Mouse (Mus musculus): Measurements from ENCODE around the gene Srcin1. TPM values are rescaled to one million over a fixed set of nuclear protein-coding genes. Genes with fewer than 3 reads are reported as not detected.

The Srcin1 gene
- polyA plus RNA-seq, 1 experiment, result not detected

DNA sequence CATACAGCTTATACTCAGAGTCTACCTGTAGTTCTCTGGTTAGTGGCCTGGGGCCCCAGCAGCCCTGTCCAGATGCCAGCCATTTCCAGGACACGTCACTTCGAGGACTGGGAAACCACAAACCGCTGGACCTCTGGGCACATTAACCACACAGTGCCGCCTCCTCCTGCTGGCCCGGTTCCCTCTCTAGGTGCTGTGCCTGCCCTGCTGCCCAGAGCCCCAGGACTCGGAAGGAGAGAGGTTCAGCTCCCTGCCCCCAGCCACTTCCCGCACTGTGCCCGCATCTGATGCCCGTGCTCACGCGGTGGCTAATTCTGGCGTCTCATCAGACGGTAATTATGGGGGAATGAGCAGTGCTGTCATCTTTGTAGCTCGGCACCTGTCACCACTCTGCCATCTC is 12.3 kb downstream of the Srcin1 start:
- Histone ChIP-seq H3K36me3 (ENCODE audit: control insufficient read depth, insufficient read depth) (no peaks in the 10 kb centered on the region), H3ac (ENCODE audit: control insufficient read depth, insufficient read length) (no peak overlapping the region), H3K27me3 (ENCODE audit: control insufficient read depth, insufficient read depth, insufficient read length) (peaks cover 89% of the 10 kb centered on the region), H3K4me3 (no peak overlapping the region), H3K79me2 (ENCODE audit: control insufficient read depth, insufficient read depth) (no peaks in the 10 kb centered on the region), H3K4me2 (ENCODE audit: low read depth) (no peak overlapping the region)
- TF ChIP-seq MAX (IDR thresholded peaks at IDR 0.05; ENCODE audit: low read depth) (no peak), MYOD1 (IDR thresholded peaks at IDR 0.05; ENCODE audit: control insufficient read depth in 1 of 3, insufficient read length in 2 of 3, low read depth in 2 of 3) (peak in 1 of 3 experiments; percentile 15)

DNA sequence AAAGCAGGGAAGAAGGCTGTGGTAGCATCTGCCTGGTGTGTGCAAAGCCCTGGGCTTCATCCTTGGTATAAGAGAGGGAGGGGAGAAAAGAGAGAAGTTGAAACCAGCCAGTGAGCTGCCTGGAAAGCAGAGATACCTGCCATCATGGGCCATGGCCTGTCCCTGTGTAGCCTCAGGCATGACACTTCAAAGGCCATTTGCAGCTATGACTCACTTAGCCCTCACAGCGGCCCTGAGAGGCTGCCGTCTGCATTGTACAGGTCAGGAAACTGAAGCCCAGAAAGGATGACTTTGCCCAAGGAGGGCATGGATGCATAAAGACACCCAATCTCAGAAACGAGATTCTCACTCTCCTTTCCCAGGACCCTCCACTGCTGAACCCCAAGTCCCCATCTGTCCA is 13.4 kb downstream of the Srcin1 start:
- Histone ChIP-seq H3K36me3 (ENCODE audit: control insufficient read depth, insufficient read depth) (no peaks in the 10 kb centered on the region), H3K27me3 (ENCODE audit: control insufficient read depth, insufficient read depth, insufficient read length) (peaks cover 93% of the 10 kb centered on the region), H3K4me3 (no peak overlapping the region), H3K4me2 (ENCODE audit: low read depth) (no peak overlapping the region), H3K79me2 (ENCODE audit: control insufficient read depth, insufficient read depth) (no peaks in the 10 kb centered on the region), H3ac (ENCODE audit: control insufficient read depth, insufficient read length) (no peak overlapping the region)
- no peak for TF ChIP-seq MYOD1 (IDR thresholded peaks at IDR 0.05; ENCODE audit: control insufficient read depth in 1 of 3, insufficient read length in 2 of 3, low read depth in 2 of 3)
- no peak for TF ChIP-seq MYOG (IDR thresholded peaks at IDR 0.05; ENCODE audit: control insufficient read depth in 1 of 3, insufficient read depth in 1 of 3, insufficient read length in 2 of 3, low read depth in 2 of 3)
- no peak for TF ChIP-seq E2F4 (IDR thresholded peaks at IDR 0.05; ENCODE audit: insufficient read depth)
- no peak for TF ChIP-seq USF1 (IDR thresholded peaks at IDR 0.05; ENCODE audit: low read depth)
- no peak for TF ChIP-seq POLR2A (IDR thresholded peaks at IDR 0.05; ENCODE audit: insufficient read length, low read depth)
- no peak for TF ChIP-seq REST (IDR thresholded peaks at IDR 0.05; ENCODE audit: insufficient read depth, insufficient read length)
- no peak for TF ChIP-seq MAX (IDR thresholded peaks at IDR 0.05; ENCODE audit: low read depth)
- TF ChIP-seq TCF3 (IDR thresholded peaks at IDR 0.05; ENCODE audit: insufficient read length, low read depth), result no peak
- no peak for TF ChIP-seq SRF (IDR thresholded peaks at IDR 0.05; ENCODE audit: control insufficient read depth, insufficient read length, low read depth)
- no peak for TF ChIP-seq TCF12 (IDR thresholded peaks at IDR 0.05; ENCODE audit: insufficient read depth, poor library complexity, severe bottlenecking)
- no peak for TF ChIP-seq CEBPB (IDR thresholded peaks at IDR 0.05; ENCODE audit: insufficient read depth, poor library complexity, severe bottlenecking)
- TF ChIP-seq POLR2AphosphoS2 (IDR thresholded peaks at IDR 0.05; ENCODE audit: insufficient read length, low read depth), result no peak

DNA sequence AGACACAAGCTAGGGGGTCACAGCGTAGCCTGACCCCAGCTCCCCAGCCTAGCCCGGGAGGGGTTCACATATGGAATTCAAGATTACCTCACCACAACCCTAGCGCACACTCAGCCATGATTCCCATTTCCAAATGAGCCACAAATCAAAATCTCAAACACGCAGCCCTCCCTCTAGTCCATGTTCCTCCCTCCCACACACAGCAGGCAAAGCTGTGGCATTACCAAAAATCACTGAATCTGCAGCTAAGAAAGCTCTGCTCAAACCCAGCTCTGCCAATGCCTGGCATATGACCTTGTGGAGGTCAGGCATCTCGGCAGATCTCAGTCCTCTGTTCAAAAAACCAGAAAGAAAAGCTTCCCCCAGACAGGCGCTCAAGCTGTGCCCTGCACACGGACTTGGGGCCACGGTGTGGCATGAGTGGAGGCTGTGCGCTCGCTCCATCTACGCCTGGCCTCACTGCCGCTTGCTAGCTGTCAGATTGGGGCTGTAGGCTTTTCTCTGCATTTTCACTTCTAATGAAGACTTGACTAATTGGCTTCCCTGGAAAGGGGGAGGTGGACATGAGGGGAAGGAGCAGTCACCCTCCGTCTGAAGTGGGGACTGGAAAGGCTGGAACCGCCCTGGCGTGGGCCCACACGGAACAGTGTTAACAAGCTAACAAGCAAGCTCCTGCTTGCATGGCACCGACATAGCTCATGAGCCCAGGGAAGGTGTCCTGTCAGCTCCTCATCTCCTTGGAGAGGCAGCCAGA is 15.6 kb downstream of the Srcin1 start:
- H3K27me3 ChIP-seq (ENCODE audit: control insufficient read depth, insufficient read depth, insufficient read length), result peaks cover 78% of the 10 kb centered on the region
- H3ac ChIP-seq (ENCODE audit: control insufficient read depth, insufficient read length), result no peak overlapping the region
- no peaks in the 10 kb centered on the region for H3K79me2 ChIP-seq (ENCODE audit: control insufficient read depth, insufficient read depth)
- no peak for TF ChIP-seq TCF12 (IDR thresholded peaks at IDR 0.05; ENCODE audit: insufficient read depth, poor library complexity, severe bottlenecking)
- TF ChIP-seq USF1 (IDR thresholded peaks at IDR 0.05; ENCODE audit: low read depth), result no peak
- TF ChIP-seq MYOG (IDR thresholded peaks at IDR 0.05; ENCODE audit: control insufficient read depth in 1 of 3, insufficient read depth in 1 of 3, insufficient read length in 2 of 3, low read depth in 2 of 3), result no peak
- TF ChIP-seq TCF3 (IDR thresholded peaks at IDR 0.05; ENCODE audit: insufficient read length, low read depth), result no peak
- TF ChIP-seq POLR2AphosphoS2 (IDR thresholded peaks at IDR 0.05; ENCODE audit: insufficient read length, low read depth), result no peak
- TF ChIP-seq MAX (IDR thresholded peaks at IDR 0.05; ENCODE audit: low read depth), result no peak
- TF ChIP-seq REST (IDR thresholded peaks at IDR 0.05; ENCODE audit: insufficient read depth, insufficient read length), result no peak
- no peak for TF ChIP-seq E2F4 (IDR thresholded peaks at IDR 0.05; ENCODE audit: insufficient read depth)
- no peak for TF ChIP-seq CEBPB (IDR thresholded peaks at IDR 0.05; ENCODE audit: insufficient read depth, poor library complexity, severe bottlenecking)
- TF ChIP-seq SRF (IDR thresholded peaks at IDR 0.05; ENCODE audit: control insufficient read depth, insufficient read length, low read depth), result no peak
- TF ChIP-seq MYOD1 (IDR thresholded peaks at IDR 0.05; ENCODE audit: control insufficient read depth in 1 of 3, insufficient read length in 2 of 3, low read depth in 2 of 3), result no peak
- TF ChIP-seq POLR2A (IDR thresholded peaks at IDR 0.05; ENCODE audit: insufficient read length, low read depth), result no peak
- no peak overlapping the region for H3K4me3 ChIP-seq
- H3K36me3 ChIP-seq (ENCODE audit: control insufficient read depth, insufficient read depth), result no peaks in the 10 kb centered on the region
- no peak overlapping the region for H3K4me2 ChIP-seq (ENCODE audit: low read depth)

DNA sequence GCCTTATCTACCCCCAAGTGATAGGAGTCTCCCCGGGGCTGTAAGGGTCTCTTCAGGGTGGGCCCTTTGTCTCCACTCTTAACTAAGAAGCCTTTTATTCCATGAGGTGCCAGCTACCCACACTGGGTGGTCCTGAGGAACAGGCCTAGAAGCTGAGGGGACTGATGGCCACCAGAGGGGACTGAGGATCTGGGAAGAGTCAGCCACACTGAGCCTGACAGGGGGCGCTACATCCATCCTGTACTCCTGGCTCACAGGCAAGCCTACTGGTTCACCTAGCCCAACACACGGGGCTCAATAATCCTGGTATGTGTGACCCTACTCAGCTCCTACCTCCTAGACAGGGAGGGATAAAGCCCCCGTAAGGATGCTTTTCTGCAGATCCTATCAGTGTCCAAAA is 16.4 kb downstream of the Srcin1 start:
- Histone ChIP-seq H3K27me3 (ENCODE audit: control insufficient read depth, insufficient read depth, insufficient read length) (peaks cover 75% of the 10 kb centered on the region), H3K4me2 (ENCODE audit: low read depth) (no peak overlapping the region), H3K79me2 (ENCODE audit: control insufficient read depth, insufficient read depth) (no peaks in the 10 kb centered on the region), H3K36me3 (ENCODE audit: control insufficient read depth, insufficient read depth) (no peaks in the 10 kb centered on the region), H3K4me3 (no peak overlapping the region), H3ac (ENCODE audit: control insufficient read depth, insufficient read length) (no peak overlapping the region)
- no peak for TF ChIP-seq USF1 (IDR thresholded peaks at IDR 0.05; ENCODE audit: low read depth)
- TF ChIP-seq MYOD1 (IDR thresholded peaks at IDR 0.05; ENCODE audit: control insufficient read depth in 1 of 3, insufficient read length in 2 of 3, low read depth in 2 of 3), result no peak
- no peak for TF ChIP-seq SRF (IDR thresholded peaks at IDR 0.05; ENCODE audit: control insufficient read depth, insufficient read length, low read depth)

DNA sequence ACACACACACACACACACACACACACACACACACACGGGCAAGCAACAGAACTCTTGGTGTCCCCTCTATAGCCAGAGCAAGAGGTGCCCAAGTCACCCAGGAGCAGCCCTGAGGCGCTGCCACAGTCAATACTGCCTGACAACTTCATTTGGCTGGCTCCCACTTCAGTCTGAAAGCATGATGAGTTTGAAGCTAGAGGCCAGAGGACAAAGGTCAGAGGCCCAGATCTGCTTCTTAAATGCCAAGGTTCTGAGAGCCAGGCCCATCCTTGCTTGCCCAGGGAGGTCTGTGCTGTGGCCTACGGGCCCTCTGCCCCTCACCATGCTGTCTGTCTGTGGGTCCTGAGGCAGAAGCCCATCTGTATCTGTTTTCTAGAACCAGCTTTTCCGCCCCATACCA is 18.1 kb downstream of the Srcin1 start:
- no peak for TF ChIP-seq MYOD1 (IDR thresholded peaks at IDR 0.05; ENCODE audit: control insufficient read depth in 1 of 3, insufficient read length in 2 of 3, low read depth in 2 of 3)
- TF ChIP-seq POLR2A (IDR thresholded peaks at IDR 0.05; ENCODE audit: insufficient read length, low read depth), result no peak
- TF ChIP-seq MAX (IDR thresholded peaks at IDR 0.05; ENCODE audit: low read depth), result no peak
- H3K27me3 ChIP-seq (ENCODE audit: control insufficient read depth, insufficient read depth, insufficient read length), result peaks cover 70% of the 10 kb centered on the region
- H3K79me2 ChIP-seq (ENCODE audit: control insufficient read depth, insufficient read depth), result no peaks in the 10 kb centered on the region
- no peak overlapping the region for H3K4me2 ChIP-seq (ENCODE audit: low read depth)
- H3K4me3 ChIP-seq, result no peak overlapping the region
- H3ac ChIP-seq (ENCODE audit: control insufficient read depth, insufficient read length), result no peak overlapping the region
- H3K36me3 ChIP-seq (ENCODE audit: control insufficient read depth, insufficient read depth), result no peaks in the 10 kb centered on the region

Measured in myocyte (in vitro differentiated cells).